Mouse (Mus musculus) layer of hippocampus, postnatal 10 days (tissue): ENCODE data around the gene Plod2. TPM values are rescaled to one million over a fixed set of nuclear protein-coding genes. Genes with fewer than 3 reads are reported as not detected.
A peak's percentile ranks its signal among the peaks of the same experiment; 100 is the strongest.

Source experiments
- DNase-seq, 2 experiments: peaks; one replicate each; pipeline ENCODE4 v3.0.0; 2021; ENCODE audit warnings: low spot score in 2 of 2
- total RNA-seq, 2 experiments: library from RNA; stranded (reverse); gene quantifications; 2 replicates each; pipeline ENCODE4 v1.2.3; 2021

Gene Plod2
- total RNA-seq, 2 experiments from 2014 or later = 15.5 TPM

DNA sequence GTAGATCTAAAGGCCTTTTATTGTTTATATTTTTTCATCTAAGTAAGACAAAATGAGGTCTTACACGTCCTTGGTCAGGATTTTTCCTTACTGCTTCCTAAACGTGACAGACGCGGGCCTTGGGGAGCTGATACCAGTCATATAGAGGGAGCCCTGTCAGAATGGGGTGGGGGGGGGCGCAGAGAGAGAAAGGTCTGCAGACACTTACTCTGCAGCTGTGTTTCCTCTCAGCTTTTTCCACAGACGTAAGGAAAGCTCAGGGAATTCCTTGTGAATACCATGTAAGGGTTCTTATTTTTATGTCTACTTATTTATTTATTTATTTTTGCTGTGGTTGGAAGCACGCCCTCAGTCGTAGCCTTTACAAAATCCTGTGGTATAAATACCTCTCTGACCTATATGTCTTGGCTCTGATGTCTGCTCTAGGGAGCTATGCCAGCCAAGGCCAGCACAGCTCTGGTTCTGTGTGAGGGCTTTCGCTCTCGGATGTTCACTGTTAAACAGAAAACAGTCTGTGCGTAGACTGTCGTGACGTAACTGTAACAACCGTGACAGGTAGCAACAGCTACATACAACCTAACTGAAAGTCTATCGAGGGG, 58.0 kb downstream of the Plod2 start:
- DNase-seq = no peak

DNA sequence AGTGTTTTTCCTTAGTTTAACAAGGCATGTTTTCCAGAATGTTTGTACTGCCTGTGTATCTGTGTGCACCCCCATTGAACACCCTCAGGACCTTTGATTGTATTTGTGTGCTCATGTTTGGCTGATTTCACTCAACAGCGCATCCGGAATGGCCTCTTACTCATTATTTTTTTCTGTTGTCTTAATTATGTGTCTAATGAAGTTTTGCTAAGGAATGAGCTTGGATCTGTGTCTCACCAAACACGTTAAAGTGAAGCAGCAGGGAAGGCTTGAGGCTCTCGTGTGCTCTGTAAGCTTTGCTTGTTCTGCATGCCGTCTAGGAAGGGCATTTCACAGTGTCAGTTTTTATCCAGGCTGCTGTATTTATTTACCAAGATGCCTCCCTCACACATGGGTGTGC, 59.5 kb downstream of the Plod2 start:
- no peak for DNase-seq

DNA sequence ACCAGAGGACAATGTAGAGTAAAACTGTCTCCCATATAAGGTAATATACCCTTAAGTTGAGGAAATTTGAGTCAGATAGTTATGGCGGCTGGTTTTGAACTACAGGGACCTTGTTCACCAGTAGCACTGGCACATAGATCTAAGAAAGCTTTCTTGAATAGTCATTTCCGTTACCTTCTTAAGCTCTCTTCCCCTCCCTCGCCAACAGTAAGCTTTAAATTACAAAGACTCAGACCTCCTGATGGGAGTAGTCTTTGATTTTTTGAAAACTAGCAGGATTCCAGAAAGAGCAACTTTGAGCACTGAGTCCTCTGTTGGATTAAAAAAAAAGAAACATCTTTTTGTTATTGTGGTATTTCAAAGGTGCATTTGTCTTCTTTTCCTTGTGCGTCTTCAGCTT, 61.5 kb downstream of the Plod2 start:
- DNase-seq = no peak

DNA sequence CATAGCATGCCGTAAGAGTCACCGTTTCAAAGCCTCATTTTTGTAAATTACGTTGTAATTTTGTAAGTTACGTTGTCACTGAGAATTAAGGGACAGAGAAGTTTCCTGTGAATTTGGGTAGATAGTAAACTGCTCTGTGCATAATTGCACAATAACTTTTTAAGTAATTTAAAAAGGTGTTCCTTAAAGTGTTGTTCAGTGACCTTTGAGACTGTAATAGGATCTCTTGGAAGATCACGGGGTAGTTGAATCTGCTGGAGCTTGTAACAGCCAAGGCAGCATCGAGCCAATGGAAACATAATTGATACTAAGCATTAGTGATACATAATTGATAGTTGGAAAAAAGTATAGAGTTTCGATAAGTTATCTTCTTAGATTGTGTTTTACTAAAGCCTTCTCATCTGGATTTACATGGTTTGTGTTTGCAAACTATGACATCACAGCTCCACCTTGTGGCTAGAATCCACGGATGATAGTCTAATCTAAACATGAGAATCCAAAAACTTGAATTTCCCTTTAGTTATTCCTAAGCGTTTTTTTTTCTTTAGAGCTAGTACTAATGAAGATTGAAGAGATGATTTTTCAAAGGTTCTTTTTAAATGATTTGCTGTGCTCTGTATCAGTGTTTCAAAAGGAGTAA, 68.7 kb downstream of the Plod2 start:
- DNase-seq = peak; percentile 64

DNA sequence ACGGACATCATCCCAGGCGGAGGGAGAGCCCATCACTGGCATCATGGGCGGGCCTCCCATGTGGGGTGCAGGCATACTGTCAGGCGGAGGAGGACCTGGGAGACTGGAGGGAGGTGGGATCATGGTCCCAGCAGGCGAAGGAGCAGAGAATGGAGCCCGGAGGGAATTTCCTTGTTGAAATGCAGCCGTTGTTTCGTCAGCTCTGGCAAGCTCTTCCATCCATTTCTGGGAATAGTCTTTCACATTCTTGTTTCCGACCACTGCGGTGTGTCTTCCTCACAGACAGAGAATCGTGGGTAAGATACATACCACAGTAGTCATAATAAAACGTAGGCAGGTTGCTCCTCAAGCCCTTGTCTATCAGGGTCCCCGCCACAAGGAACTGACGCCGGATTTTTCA, 70.6 kb downstream of the Plod2 start:
- DNase-seq = no peak

DNA sequence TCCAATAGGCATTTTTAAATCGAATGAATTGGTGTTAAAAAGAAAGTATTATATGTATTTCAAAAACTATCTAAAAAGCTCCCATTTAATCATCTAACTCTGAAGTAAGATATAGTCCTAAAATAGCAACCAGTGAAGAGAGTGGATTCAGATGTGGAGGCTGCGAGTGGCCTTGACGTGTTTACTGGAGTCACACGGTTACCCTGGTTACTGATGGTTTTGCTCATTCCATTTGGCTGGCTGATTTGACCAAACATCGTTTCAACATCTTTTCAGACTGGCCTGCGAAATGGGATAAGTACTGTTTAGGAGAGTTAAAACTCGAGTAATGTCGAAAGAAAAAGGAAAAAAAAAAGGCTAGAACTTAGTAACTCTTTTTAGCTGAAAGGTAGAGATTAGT, 71.2 kb downstream of the Plod2 start:
- DNase-seq = no peak

DNA sequence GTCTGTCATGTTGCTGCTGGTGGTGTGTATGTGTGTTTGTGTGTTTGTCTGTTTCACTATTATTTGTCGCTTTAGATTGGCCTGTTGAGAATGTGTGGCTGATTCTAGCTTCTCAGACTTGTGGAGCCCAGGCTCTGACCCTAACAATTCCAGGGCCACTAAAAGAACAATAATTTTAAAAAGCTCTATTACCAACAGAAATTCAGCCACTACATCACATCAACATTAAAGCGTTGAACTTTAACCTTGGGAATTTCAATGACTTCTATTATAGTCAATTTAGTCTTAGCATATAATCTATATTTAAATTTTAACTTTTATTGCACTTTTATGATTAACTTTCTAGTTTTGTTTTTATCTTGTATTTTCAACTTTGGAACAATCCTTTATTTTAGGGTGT, 74.4 kb downstream of the Plod2 start:
- no peak for DNase-seq

DNA sequence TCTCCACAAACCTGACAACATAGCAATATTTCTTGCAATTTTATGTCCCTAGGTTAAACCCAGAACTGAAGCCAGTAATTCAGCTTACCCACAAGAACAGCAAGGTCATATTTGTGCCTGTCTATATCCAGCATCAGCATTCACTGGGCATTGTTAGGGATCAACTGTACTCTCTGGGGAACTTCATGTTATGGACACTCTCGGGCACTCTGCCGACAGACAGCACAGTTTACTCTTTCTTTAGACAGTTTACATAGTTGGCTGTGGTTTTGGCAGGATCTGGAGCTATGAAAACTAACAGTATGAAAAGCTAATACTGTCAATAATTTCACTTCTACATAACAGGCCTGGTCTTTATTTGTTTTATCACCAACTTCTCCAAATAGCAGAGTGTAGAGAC, 75.4 kb downstream of the Plod2 start:
- DNase-seq = no peak

DNA sequence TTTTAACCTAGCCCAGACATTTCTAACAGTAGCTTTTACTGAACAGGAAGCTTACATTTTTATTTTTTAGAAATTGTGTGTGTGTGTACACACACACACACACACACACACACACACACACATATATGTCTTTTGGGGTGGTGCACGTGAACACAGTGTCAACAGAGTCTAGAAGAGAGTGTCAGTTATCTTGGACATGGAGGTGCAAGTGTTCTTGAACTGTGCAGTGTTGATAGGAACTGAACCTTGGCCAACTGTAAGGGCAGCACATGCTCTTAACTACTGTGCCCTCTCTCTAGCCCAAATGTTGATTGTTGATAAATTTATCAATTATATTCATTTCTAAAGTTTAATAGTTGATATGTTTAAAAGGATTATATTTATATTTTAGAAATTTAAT, 78.1 kb downstream of the Plod2 start:
- DNase-seq = no peak

DNA sequence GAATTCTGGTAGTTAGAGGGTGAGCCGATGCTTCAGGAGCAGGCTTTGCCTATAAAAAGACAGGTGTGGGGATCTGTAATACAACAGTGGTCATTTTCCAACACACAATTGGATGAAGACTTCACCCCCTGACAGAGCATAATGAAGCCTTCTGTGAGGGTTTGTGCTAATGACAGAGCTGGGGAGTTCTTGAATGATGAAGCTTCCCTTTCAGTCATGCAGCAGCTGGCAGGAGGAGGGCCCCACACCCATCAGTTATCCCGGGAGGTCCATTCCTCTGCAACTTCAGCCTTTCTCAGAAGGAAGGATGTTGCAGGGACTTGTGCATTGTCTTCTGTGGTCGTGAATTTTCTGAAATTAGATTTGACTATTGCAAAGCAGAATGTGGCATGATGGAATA, 79.2 kb downstream of the Plod2 start:
- DNase-seq = no peak

DNA sequence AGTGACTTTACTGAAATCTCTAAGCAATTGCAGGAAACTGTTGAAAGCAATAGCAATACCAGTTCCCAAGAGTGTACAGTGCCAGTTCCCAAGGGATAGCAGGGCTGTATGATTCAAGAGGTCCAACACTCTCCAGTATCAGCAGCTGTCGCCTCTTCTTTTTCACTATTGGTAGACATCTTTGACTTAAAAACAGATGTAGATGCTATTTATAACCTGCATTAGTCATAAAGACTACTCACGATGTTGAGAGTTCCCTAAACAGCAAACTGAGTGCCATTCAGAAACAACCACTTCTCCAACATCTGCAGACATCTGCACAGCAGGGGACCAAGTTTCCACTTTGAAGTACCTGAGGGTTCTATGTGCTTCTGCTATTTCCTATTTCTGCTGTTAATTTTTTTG, 79.9 kb downstream of the Plod2 start:
- no peak for DNase-seq

DNA sequence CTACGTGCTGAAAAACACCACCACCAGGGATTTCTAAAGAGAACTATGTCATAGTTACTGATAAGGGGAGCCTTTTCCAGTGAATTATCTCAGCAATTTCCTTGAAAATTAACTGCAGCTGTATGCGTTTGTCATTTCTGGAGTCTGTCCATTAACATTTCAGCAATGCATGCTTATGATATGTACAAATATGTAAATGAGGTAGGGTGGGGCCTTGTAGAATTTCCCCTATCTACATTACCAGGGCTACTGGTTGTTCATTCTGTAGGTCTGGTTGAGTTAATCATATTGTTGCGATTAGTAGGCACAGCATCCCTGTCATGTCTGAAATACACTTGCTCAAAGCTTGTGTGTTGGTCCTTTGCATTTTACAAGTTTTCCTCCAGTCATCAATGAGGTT, 92.8 kb downstream of the Plod2 start:
- no peak for DNase-seq

DNA sequence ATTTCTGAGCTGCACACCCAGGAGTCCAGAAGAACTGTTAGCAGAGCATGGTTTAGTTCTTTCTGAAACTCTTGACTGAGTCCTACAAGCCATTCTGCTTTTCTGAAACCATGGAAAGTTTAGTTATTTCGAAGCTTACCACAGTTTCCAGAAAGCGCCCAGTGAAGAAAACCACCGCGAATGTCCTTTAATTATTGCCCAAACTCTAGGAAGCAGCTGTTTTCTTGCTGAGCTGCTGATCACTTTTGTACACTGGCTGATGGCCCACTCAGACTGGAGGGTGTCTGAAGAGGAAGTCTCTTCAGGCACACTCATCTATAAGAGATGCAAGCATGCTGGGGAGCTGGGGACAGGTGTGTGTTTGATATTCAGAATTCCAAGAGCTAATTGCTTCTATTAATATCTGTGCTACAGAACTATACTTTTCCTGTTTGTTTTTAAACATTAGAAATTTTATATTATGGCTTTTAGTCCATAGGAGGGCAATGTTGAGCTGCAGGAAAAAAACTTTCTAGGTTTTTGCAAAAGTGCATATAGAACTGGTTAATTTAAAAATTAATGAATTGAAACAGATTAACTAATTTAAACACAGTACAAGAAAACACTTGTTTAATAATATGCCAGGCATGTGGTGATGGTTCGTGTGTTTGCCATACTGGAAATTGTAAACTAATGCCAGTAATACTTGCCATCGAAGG, 97.3 kb downstream of the Plod2 start:
- peak; percentile 12 to 15 for DNase-seq

DNA sequence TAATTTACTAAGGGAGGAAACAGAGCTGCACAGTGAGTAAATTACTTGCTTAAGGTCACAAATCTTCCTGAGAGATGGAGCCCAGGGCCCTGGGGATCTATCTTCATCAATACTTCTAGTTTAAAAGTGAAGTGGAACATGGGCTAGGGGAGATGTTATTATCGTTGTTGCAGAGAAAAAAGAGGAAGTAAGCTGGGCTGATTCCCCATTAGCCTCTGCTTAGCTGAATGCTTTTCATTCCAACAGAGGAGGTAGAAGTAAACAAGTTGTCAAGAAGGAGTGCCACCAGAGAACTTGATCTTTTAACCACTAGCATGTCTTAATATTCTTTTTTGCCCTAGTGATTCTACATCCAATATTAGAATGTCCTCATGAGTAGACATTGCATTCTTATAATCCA, 99.7 kb downstream of the Plod2 start:
- no peak for DNase-seq

Other genes starting within 250 kb of the Plod2 start
- gene 1700057G04Rik, start 232.8 kb upstream of the Plod2 start, total RNA-seq = not detected
- 1 to 10 TPM; 2.0 to 2.1 TPM for gene Plscr4, start 84.8 kb upstream of the Plod2 start, total RNA-seq